Mouse (Mus musculus): ENCODE data around the gene Ppp1r18.

- no peak for TF ChIP-seq CTCF (IDR thresholded peaks at IDR 0.05; ENCODE audit: insufficient read depth, low read length)
- no peak for TF ChIP-seq POLR2A (IDR thresholded peaks at IDR 0.05; ENCODE audit: borderline replicate concordance, extremely low read depth, low read depth, low read length)
Observed at GRCm38 (mm10) chr17:35883777-35884176, 18.4 kb downstream of the Ppp1r18 start.

Data from lung, adult 2 months (tissue).